Mouse (Mus musculus): Measurements from ENCODE around the gene Olfr1420.
"Not testable (repeated sequence)": the region's sequence is repeated elsewhere in the genome, so short reads cannot be mapped to it uniquely, and the experiment has no call there.

Olfr1420 gene

GRCm38 (mm10) chr19:11886265-11886664 lies at the start of gene Olfr1420:
Olfr1420 (plus strand) TSS chr19:11886565.
- no peak for DNase-seq

DNA sequence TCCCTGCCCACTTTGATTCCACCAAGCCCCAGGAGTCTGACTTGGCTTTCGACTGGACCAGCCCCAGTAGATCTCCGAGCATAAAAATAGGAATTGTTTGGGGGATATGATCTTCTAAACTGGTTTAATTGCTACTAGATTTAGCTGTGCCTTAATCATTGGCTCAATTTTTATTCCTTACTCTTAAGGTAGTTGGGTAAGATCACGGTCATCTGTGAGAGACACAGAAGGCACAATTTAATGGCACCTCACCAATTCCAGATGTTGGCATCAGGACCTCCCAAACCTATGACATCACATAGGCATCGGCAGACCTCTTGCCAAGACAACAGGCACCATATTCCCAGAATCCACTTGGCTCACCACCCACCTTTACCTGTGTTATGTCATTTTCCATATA lies 47.2 kb upstream of the Olfr1420 start, which contains the start of gene Olfr1417:
Gene Olfr1417 (minus strand): TSS at position 101 of the 400 bp plus-strand sequence.
- DNase-seq = no peak

- no peak for DNase-seq
Measured at GRCm38 (mm10) chr19:11846333-11846732, 40.0 kb upstream of the Olfr1420 start.

GRCm38 (mm10) chr19:11852652-11853051 lies 33.7 kb upstream of the Olfr1420 start:
- DNase-seq = no peak

DNA sequence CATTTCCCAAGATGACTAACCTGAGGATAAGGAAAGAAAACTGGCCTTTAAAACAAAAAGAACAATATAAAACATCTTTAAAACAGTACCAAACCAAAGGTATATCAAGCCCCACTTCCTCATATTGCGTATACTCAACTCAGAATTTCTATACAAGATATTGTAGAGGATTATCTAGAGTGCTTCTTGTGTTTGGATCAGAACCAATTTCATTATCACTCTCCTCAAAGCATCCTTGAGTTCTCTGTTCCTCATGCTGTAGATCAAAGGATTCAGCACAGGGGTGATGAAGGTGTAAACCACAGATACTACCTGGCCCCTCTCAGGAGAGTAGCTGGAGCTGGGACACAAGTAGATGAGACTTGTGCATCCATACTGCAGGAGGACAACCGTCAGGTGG lies 31.5 kb upstream of the Olfr1420 start:
- no peak for DNase-seq

DNA sequence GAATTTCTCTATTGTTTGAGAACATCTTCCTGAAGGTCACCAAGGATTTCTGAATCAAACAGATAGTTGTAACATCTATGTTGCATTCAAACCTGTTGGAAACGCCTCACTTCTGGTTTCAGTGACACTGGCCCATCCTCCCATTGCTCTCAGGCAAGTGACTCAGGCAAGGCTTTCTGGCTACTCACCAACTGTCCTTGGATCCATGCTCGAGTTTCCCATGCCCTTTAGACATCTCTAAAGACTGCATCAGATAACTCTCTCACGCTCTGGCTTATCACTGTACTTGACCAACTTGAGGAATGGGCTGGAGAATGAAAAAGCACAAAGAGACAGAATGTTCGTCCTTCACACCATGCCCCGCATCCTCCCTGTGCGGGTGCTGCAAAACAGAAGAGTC lies 29.9 kb upstream of the Olfr1420 start:
- no peak for DNase-seq

DNA sequence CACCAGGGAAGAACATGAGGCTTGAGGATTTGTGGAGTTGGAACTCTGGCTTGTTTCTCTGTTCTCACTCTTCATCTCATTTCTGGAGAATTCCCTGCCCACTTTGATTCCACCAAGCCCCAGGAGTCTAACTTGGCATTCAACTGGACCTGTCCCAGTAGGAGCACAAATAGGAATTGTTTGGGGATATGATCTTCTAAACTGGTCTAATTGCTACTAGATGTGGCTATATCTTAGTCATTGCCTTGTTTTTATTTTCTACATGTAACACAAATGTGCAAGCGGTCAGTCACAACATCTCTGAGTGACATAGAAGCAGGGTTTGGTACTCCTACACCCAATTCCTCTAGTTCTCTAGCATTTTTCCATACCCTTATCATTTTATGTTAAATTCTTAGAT lies 25.4 kb upstream of the Olfr1420 start, which contains the start of gene Olfr1418:
Gene Olfr1418 (minus strand): TSS at position 101 of the 400 bp plus-strand sequence.
- DNase-seq = no peak

DNA sequence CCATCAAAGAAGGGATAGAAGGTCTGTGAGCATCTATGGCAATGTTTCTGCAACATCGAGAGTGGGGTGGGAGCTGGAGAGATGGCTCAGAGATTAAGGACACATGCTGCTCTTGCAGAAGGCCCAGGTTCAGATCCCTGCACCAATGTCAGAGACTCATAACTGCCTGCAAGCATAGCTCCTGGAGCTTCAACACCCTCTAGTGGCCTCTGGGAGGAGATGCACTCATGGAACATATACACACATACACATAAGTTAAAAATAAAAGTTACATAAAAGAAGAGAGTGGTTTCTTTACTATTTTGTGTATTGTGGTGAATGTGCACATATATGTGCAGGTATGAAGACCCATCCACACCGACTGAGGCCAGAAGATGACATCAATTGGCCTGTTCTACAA lies 18.5 kb upstream of the Olfr1420 start:
- no peak for DNase-seq

DNA sequence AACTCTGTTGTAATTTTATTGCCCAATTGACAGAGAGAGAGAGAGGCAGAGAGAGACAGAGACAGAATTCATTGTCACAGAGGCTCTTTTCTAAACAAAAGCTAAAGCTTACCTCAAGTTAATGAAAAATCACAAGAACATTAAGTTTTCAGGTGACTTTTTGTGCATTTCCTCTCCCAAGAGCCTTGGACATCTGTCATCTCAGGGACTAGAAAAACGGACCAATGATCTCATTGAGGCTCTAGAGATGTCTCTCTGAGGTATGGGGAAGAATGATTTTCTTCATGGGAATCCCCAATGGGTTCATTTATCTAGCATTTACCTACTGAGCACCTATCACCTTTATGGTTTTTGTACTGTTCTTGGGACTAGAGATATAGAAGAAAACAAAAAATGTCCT lies 11.4 kb upstream of the Olfr1420 start, which contains the start of gene Olfr1419:
Gene Olfr1419 (minus strand): TSS at position 101 of the 400 bp plus-strand sequence.
- no peak for DNase-seq

- DNase-seq = not testable (repeated sequence)
Measured at GRCm38 (mm10) chr19:11878404-11878803, 8.0 kb upstream of the Olfr1420 start.

DNA sequence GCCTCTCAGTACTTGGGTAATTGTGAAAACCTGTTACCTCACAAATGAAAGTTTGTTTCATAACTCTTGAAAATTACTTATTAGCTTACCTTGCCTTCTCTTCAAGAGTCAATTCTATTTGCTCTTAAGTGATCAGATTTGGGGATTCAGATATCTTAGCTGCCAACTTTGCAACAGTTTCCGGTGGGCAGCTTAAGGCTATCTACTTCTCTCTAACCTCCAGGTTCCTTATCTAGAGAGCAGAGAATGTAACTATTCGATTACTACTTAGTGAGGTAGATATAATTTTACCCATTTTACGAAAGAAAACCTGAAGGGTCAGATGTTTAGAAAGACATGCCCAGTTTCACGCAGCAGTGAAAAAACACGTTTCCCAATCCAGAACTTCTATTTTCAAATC lies 24.7 kb downstream of the Olfr1420 start:
- DNase-seq = no peak

- DNase-seq = peak; percentile 24
Measured at GRCm38 (mm10) chr19:11911603-11912002, 25.2 kb downstream of the Olfr1420 start.

DNA sequence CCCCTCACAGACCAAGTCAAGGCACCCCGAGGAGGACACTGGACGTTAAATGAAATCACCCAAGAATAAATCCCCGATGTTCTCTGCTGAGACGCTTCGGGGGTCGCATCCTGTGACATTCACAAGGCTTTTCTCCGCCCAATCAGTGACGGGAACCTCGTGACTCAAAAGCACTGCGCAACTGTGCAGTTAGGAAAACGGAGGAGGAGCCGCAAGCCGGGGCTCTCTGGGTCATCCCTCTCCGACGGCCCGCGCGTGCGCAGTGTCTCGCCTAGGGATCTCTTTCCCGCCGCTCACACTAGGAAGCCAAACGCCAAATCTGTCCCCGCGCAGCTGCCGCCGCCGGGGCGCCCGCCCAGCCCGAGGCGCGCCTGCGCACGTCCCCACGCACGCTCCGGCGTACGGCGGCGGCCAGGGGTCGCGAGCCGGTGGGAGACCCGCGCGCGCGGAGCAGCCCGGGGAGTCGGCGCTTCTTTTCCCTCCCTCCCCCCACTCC lies 25.7 kb downstream of the Olfr1420 start, which contains the start of gene Patl1:
Gene Patl1 (plus strand): TSS at position 363 of the 496 bp plus-strand sequence.
- DNase-seq = peak; percentile 99

- peak; percentile 44 for DNase-seq
Measured at GRCm38 (mm10) chr19:11912533-11913121, 26.3 kb downstream of the Olfr1420 start.

GRCm38 (mm10) chr19:11915804-11916203 lies 29.4 kb downstream of the Olfr1420 start:
- no peak for DNase-seq

DNA sequence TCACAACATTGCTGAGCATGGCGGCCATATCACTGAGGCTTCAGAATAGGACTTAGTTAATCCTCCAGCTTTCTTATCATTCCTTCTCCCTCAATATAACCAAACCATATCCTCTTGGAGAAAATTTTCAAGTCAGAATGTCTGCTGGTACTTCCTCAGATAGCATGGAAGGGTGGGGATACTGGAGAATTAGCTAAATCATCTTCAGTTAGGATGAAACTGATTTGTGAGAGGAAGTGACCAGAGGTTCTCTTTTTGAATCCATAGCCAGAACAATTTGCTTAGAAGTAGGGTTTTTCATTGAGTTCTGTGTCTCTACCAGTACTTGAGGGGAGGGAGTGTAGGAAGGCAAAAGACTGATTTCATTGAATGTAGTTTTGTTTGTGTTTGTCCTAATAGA lies 35.7 kb downstream of the Olfr1420 start:
- no peak for DNase-seq

- DNase-seq = not testable (repeated sequence)
Measured at GRCm38 (mm10) chr19:11922515-11922914, 36.1 kb downstream of the Olfr1420 start.

DNA sequence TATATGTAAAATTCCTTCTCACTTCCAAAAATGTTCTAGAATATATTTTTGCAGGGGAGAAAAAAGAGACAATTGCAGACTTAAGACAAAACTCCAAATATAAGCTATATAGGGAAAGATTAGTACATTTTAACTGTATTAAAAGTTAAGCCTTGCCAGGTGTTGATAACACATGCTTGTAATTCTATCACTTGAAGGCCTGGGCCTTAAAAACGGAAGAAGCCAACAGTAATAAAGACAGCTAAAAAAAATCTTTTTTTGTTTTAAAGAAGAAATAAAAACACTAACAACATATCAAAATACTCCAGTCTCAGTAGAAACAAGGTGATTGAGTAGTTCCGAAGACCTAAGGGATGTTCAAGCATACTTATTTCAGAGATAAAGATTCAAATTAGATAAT lies 40.0 kb downstream of the Olfr1420 start:
- no peak for DNase-seq

DNA sequence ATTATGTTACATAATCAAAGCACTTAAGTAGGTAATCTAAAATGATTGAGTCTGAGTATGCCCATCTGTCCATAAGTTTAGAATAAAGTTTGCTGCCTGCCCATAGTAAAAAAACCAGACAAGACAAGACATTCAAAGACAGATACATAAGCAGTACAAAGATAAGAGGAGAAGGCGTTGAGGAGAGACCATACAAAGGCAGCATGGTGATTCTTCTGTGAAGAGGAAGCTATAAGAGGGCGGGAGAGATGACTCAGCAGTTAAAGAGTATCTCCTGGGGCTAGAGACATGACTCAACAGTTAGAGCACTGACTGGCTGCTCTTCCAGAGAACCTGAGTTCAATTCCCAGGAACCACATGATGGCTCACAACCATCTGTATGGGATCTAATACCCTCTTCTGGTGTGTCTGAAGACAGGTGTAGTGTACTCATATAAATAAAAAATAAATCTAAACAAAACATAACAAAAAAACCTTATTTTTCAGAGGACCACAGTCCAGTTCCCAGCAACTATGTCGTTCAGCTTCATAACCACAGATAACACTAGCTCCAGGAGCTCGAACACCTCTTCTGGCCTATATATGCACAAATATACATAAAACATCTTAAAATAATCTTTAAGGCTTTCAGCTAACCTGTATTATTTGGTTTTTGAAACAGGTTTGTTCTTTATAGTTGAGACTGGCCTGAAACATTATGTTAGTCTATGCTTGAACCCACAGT lies 41.8 kb downstream of the Olfr1420 start:
- no peak for DNase-seq

- DNase-seq = not testable (repeated sequence)
Measured at GRCm38 (mm10) chr19:11946460-11946859, 60.1 kb downstream of the Olfr1420 start.

All from right cerebral cortex, postnatal 14 days (tissue).